Mouse (Mus musculus) megakaryocyte, embryonic 14.5 days (primary cell): ENCODE measurements around the gene Naa16. TPM values are rescaled to one million over a fixed set of nuclear protein-coding genes. Genes with fewer than 3 reads are reported as not detected.
"Not testable (repeated sequence)": the region's sequence is repeated elsewhere in the genome, so short reads cannot be mapped to it uniquely, and the experiment has no call there.

Source experiments
- H3K27me3 ChIP-seq: replicated peaks from 2 replicates; pipeline ENCODE3; 2012; ENCODE audit warnings: inconsistent platforms
- H3K36me3 ChIP-seq: replicated peaks from 2 replicates; pipeline ENCODE3; 2012; ENCODE audit warnings: low read length, inconsistent platforms, mixed read lengths
- H3K4me1 ChIP-seq: 2 replicates; pipeline ENCODE4 v1.6.1; 2012; ENCODE audit warnings: inconsistent platforms
- H3K4me3 ChIP-seq: replicated peaks from 2 replicates; pipeline ENCODE3; 2012; ENCODE audit warnings: moderate library complexity, mild to moderate bottlenecking, inconsistent platforms
- H3K9me3 ChIP-seq: 2 replicates; pipeline ENCODE4 v1.6.1; 2012; ENCODE audit warnings: inconsistent platforms
- FLI1 ChIP-seq: IDR thresholded peaks from 2 replicates; pipeline ENCODE4 v1.6.1; 2012; ENCODE audit warnings: low read length, inconsistent platforms, mixed read lengths
- GATA1 ChIP-seq: IDR thresholded peaks from 3 replicates; pipeline ENCODE4 v1.6.1; 2012; ENCODE audit warnings: mixed read lengths, low read length, inconsistent platforms, borderline replicate concordance
- polyA plus RNA-seq: library from polyadenylated mRNA; stranded (reverse); fragments of >175 nt; gene quantifications from 2 replicates; pipeline ENCODE4 v1.2.3, GENCODE M21; 2012; ENCODE audit warnings: low replicate concordance; ENCODE audit not compliant: insufficient read depth

The Naa16 gene
- polyA plus RNA-seq, result 5.8 and 18.7 TPM in 2 replicates

- no peaks in the 10 kb centered on the region for H3K9me3 ChIP-seq
- TF ChIP-seq GATA1 (no peak), FLI1 (no peak)
These were observed at the start of gene Naa16 for GRCm38 (mm10) chr14:79390265-79390926. TSS of gene Naa16 (minus strand) at chr14:79390778.

GRCm38 (mm10) chr14:79434068-79434467, 43.5 kb upstream of the Naa16 start:
- peaks cover 7% of the 10 kb centered on the region for H3K36me3 ChIP-seq
- peaks cover 16% of the 10 kb centered on the region for H3K9me3 ChIP-seq
- peaks cover 2% of the 10 kb centered on the region; the same call in 1 of the 2 replicates for H3K4me1 ChIP-seq
- H3K4me3 ChIP-seq, result no peak overlapping the region
- no peak for TF ChIP-seq GATA1
- TF ChIP-seq FLI1, result no peak
- H3K27me3 ChIP-seq, result no peaks in the 10 kb centered on the region

More at GRCm38 (mm10) chr14:79390265-79390926, at the start of gene Naa16:
- Histone ChIP-seq H3K36me3 (peaks cover 25% of the 10 kb centered on the region), H3K27me3 (no peaks in the 10 kb centered on the region), H3K4me1 (peaks cover 50% of the 10 kb centered on the region), H3K4me3 (peak within 1 kb of the TSS; percentile 98)

GRCm38 (mm10) chr14:79426730-79427365, 36.3 kb upstream of the Naa16 start:
- H3K27me3 ChIP-seq, H3K9me3 ChIP-seq: not testable (repeated sequence)
- Histone ChIP-seq H3K36me3 (peaks cover 36% of the 10 kb centered on the region), H3K4me3 (peak overlapping the region; percentile 90), H3K4me1 (peaks cover 32% of the 10 kb centered on the region)

- no peak for TF ChIP-seq GATA1
- TF ChIP-seq FLI1, result no peak
- Histone ChIP-seq H3K4me3 (peak within 1 kb of the TSS; percentile 90), H3K27me3 (no peaks in the 10 kb centered on the region), H3K4me1 (peaks cover 32% of the 10 kb centered on the region), H3K9me3 (peaks cover 9% of the 10 kb centered on the region), H3K36me3 (peaks cover 39% of the 10 kb centered on the region)
These were observed 35.6 kb upstream of the Naa16 start, which contains the start of gene Kbtbd7 for GRCm38 (mm10) chr14:79425979-79426729. TSS of gene Kbtbd7 (plus strand) at chr14:79426511.

- TF ChIP-seq GATA1 (no peak), FLI1 (no peak)
- Histone ChIP-seq H3K4me3 (no peak overlapping the region), H3K36me3 (peaks cover 79% of the 10 kb centered on the region), H3K9me3 (no peaks in the 10 kb centered on the region), H3K27me3 (no peaks in the 10 kb centered on the region), H3K4me1 (peaks cover 10% of the 10 kb centered on the region; the same call in 1 of the 2 replicates)
These were observed 29.6 kb upstream of the Naa16 start for GRCm38 (mm10) chr14:79420083-79420685.

- Histone ChIP-seq H3K27me3 (no peaks in the 10 kb centered on the region), H3K36me3 (peaks cover 81% of the 10 kb centered on the region), H3K4me3 (no peak overlapping the region), H3K4me1 (peaks cover 4% of the 10 kb centered on the region; the same call in 1 of the 2 replicates), H3K9me3 (no peaks in the 10 kb centered on the region)
- TF ChIP-seq FLI1 (no peak), GATA1 (no peak)
These were observed 22.5 kb upstream of the Naa16 start for GRCm38 (mm10) chr14:79413121-79413520.

- no peak overlapping the region for H3K4me3 ChIP-seq
- no peaks in the 10 kb centered on the region for H3K27me3 ChIP-seq
- no peaks in the 10 kb centered on the region for H3K9me3 ChIP-seq
- peaks cover 4% of the 10 kb centered on the region; the same call in 1 of the 2 replicates for H3K4me1 ChIP-seq
- peaks cover 74% of the 10 kb centered on the region for H3K36me3 ChIP-seq
- TF ChIP-seq FLI1, result no peak
- no peak for TF ChIP-seq GATA1
These were observed 20.1 kb upstream of the Naa16 start for GRCm38 (mm10) chr14:79410662-79411061.

GRCm38 (mm10) chr14:79409278-79409830, 18.8 kb upstream of the Naa16 start:
- H3K36me3 ChIP-seq, result peaks cover 67% of the 10 kb centered on the region

GRCm38 (mm10) chr14:79407641-79408040, 17.1 kb upstream of the Naa16 start:
- Histone ChIP-seq H3K36me3 (peaks cover 65% of the 10 kb centered on the region), H3K9me3 (no peaks in the 10 kb centered on the region), H3K4me1 (no peaks in the 10 kb centered on the region), H3K4me3 (no peak overlapping the region), H3K27me3 (no peaks in the 10 kb centered on the region)
- no peak for TF ChIP-seq FLI1
- TF ChIP-seq GATA1, result no peak

More at GRCm38 (mm10) chr14:79409278-79409830, 18.8 kb upstream of the Naa16 start:
- no peaks in the 10 kb centered on the region for H3K9me3 ChIP-seq
- H3K4me1 ChIP-seq, result peaks cover 2% of the 10 kb centered on the region; the same call in 1 of the 2 replicates
- no peak overlapping the region for H3K4me3 ChIP-seq
- no peaks in the 10 kb centered on the region for H3K27me3 ChIP-seq
- TF ChIP-seq FLI1 (no peak), GATA1 (no peak)
